Mouse (Mus musculus) B cell, adult 62 days (primary cell): ENCODE data around the gene 4930518I15Rik. TPM values are rescaled to one million over a fixed set of nuclear protein-coding genes. Genes with fewer than 3 reads are reported as not detected.

Experiments used
- total RNA-seq: library from RNA; stranded (reverse); gene quantifications from 4 replicates; pipeline ENCODE4 v1.2.4, GENCODE M21; 2023

Gene 4930518I15Rik
- 2.5 to 3.8 TPM (median 3.2 TPM) in 4 replicates for total RNA-seq

GRCm38 (mm10) chr2:156857835-156858234 lies at the start of gene 4930518I15Rik:
Gene 4930518I15Rik (minus strand): TSS chr2:156857946.

GRCm38 (mm10) chr2:156887017-156887416 lies 29.3 kb upstream of the 4930518I15Rik start, which contains the start of gene Sla2:
Gene Sla2 (minus strand): TSS chr2:156887192.

GRCm38 (mm10) chr2:156862772-156863486 lies 5.2 kb upstream of the 4930518I15Rik start, which contains the start of gene Rab5if:
Gene Rab5if (plus strand): TSS chr2:156863128.

GRCm38 (mm10) chr2:156839319-156840191 lies 18.2 kb downstream of the 4930518I15Rik start, which contains the start of gene Tgif2:
Gene Tgif2 (plus strand): TSS chr2:156840007.

Other genes with a start within 250 kb of the 4930518I15Rik start
- 61.4 to 72.0 TPM (median 65.7 TPM) in 4 replicates for gene Dlgap4, start 244.2 kb downstream of the 4930518I15Rik start, total RNA-seq
- 0.94 to 2.5 TPM (median 2.4 TPM) in 3 of 4 replicates, not detected in the other for gene Myl9, start 82.5 kb downstream of the 4930518I15Rik start, total RNA-seq
- 132 to 147 TPM (median 134 TPM) in 4 replicates for gene Tgif2, start 17.9 kb downstream of the 4930518I15Rik start, total RNA-seq
- gene Rab5if, start 5.2 kb upstream of the 4930518I15Rik start, total RNA-seq, result 52.5 to 58.5 TPM (median 54.3 TPM) in 4 replicates
- gene Sla2, start 29.2 kb upstream of the 4930518I15Rik start, total RNA-seq, result 0.58 to 1.3 TPM (median 1.1 TPM) in 4 replicates
- 30.6 to 36.3 TPM (median 31.5 TPM) in 4 replicates for gene Ndrg3, start 134.1 kb upstream of the 4930518I15Rik start, total RNA-seq
- 25.4 to 38.0 TPM (median 30.0 TPM) in 4 replicates for gene Dsn1, start 149.2 kb upstream of the 4930518I15Rik start, total RNA-seq
- 0.52 to 1.5 TPM (median 0.63 TPM) in 4 replicates for gene Soga1, start 221.3 kb upstream of the 4930518I15Rik start, total RNA-seq
- gene Tldc2, start 229.1 kb upstream of the 4930518I15Rik start, total RNA-seq, result not detected in 4 replicates